Mouse (Mus musculus) olfactory bulb, adult 2 months (tissue): ENCODE data around the gene Fstl5. TPM values are rescaled to one million over a fixed set of nuclear protein-coding genes. Genes with fewer than 3 reads are reported as not detected.

ENCODE experiments used
- H3K27ac ChIP-seq: fragments of 200-500 bp; 2 replicates; pipeline ENCODE4 v1.5.1; 2012; ENCODE audit warnings: low read depth, low read length; ENCODE audit not compliant: insufficient read depth
- H3K4me1 ChIP-seq: fragments of 200-500 bp; 2 replicates; pipeline ENCODE4 v1.6.1; 2012; ENCODE audit warnings: low read length; ENCODE audit not compliant: control insufficient read depth, insufficient read depth
- H3K4me3 ChIP-seq: fragments of 200-500 bp; 2 replicates; pipeline ENCODE4 v1.5.1; 2012; ENCODE audit warnings: mild to moderate bottlenecking, low read depth, low read length, moderate library complexity; ENCODE audit not compliant: insufficient read depth
- CTCF ChIP-seq: fragments of 200-500 bp; IDR thresholded peaks from 2 replicates; pipeline ENCODE4 v1.5.1; 2012; ENCODE audit warnings: low read depth, mild to moderate bottlenecking, low read length, moderate library complexity; ENCODE audit not compliant: insufficient read depth
- POLR2A ChIP-seq: fragments of 200-500 bp; IDR thresholded peaks from 2 replicates; pipeline ENCODE4 v1.6.1; 2012; ENCODE audit warnings: mild to moderate bottlenecking, low read depth, low read length, moderate library complexity; ENCODE audit not compliant: insufficient read depth
- WGBS: fragments of 180-500 bp; shearing (Covaris S2); methylation state at CpG from one replicate; pipeline ENCODE4 v1.1.7; 2018; 5-methylcytosine and 5-hydroxymethylcytosine counted together
- polyA plus RNA-seq: library from polyadenylated mRNA; stranded (reverse); fragments of >200 nt; gene quantifications from 2 replicates; pipeline ENCODE4 v1.2.4, GENCODE M21; 2012; ENCODE audit warnings: low replicate concordance; ENCODE audit not compliant: missing spikeins, insufficient read depth, insufficient read length

The Fstl5 gene
- polyA plus RNA-seq, 1 experiment, result not detected

DNA sequence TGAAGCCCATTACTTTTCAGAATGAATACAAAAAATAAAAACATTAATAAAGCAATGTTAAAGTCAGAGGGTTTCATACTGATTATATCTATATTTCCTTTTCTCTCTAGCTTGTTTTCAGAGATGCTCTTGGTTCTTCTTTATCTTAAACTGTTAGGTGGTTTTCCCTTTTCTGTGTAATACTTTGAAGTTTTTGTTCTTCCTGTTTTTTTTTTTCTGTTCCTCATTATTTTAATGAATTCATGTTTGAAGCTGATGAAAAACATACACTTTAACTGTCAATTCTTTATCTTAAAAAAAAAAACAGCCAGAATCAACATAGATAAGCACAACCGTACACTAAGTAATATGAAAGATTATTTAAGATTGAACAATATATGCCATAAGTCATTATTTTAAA is 218.9 kb downstream of the Fstl5 start:
- TF ChIP-seq POLR2A (no peak), CTCF (no peak)
- no peak overlapping the region for H3K27ac ChIP-seq
- no peaks in the 10 kb centered on the region for H3K4me1 ChIP-seq
- WGBS, result 94% methylated on average over 1 of the region's 1 CpGs
- H3K4me3 ChIP-seq, result no peak overlapping the region

GRCm38 (mm10) chr3:76294394-76294793 is 220.3 kb downstream of the Fstl5 start:
- Histone ChIP-seq H3K4me3 (no peak overlapping the region), H3K27ac (no peak overlapping the region), H3K4me1 (no peaks in the 10 kb centered on the region)
- no peak for TF ChIP-seq CTCF
- no peak for TF ChIP-seq POLR2A
- 11% methylated on average over 1 of the region's 1 CpGs for WGBS

DNA sequence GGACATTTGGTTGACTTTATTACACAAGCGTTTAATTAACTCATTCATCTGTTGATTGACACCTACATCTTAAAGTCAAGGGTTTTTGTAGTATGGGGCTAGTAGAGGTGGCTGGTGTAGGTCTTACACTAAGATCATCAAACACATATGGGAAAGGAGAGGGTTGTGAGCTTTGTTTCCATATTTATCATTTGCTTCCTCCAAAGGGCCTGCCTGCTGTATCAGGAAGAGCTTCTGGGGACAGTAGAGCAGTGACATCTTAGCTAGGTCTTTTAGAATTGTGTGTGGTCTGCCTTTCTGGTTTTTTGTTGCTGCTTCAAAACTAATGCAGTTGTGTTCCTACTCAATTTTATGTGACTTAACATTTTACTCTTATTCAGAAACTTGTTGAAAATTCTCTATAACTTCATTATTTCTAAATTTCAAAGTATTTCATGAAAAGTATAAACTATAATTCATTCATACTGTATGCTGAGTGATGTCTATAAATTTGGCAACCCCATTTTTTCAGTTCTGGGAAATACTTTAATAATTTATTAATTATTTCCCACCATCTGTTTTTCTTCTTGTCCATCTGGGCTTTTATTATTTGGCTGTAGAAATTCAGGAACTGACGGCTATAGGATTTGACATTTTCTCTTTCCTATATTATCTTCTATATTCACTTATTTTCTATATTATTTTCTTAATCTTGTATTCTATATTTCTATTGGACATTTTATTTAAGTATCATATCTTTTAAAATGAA is 227.1 kb downstream of the Fstl5 start:
- Histone ChIP-seq H3K27ac (no peak overlapping the region), H3K4me1 (no peaks in the 10 kb centered on the region), H3K4me3 (no peak overlapping the region)
- TF ChIP-seq CTCF (no peak), POLR2A (no peak)
- 91% methylated on average over 2 of the region's 2 CpGs for WGBS

GRCm38 (mm10) chr3:76316991-76317390 is 242.9 kb downstream of the Fstl5 start:
- TF ChIP-seq CTCF (no peak), POLR2A (no peak)
- no peak overlapping the region for H3K4me3 ChIP-seq
- 93% methylated on average over 3 of the region's 3 CpGs for WGBS

GRCm38 (mm10) chr3:76319531-76319930 is 245.5 kb downstream of the Fstl5 start:
- WGBS, result 95% methylated on average over 4 of the region's 4 CpGs

More at GRCm38 (mm10) chr3:76316991-76317390, 242.9 kb downstream of the Fstl5 start:
- Histone ChIP-seq H3K27ac (no peak overlapping the region), H3K4me1 (no peaks in the 10 kb centered on the region)

GRCm38 (mm10) chr3:76322431-76322830 is 248.4 kb downstream of the Fstl5 start:
- Histone ChIP-seq H3K4me1 (no peaks in the 10 kb centered on the region), H3K4me3 (no peak overlapping the region), H3K27ac (no peak overlapping the region)
- 69% methylated on average over 1 of the region's 1 CpGs for WGBS
- TF ChIP-seq POLR2A (no peak), CTCF (no peak)

More at GRCm38 (mm10) chr3:76319531-76319930, 245.5 kb downstream of the Fstl5 start:
- no peaks in the 10 kb centered on the region for H3K4me1 ChIP-seq
- TF ChIP-seq CTCF (no peak), POLR2A (no peak)
- no peak overlapping the region for H3K4me3 ChIP-seq
- H3K27ac ChIP-seq, result no peak overlapping the region

GRCm38 (mm10) chr3:76336922-76337321 is 262.9 kb downstream of the Fstl5 start:
- WGBS, result 86% methylated on average over 4 of the region's 4 CpGs
- Histone ChIP-seq H3K4me3 (no peak overlapping the region), H3K27ac (no peak overlapping the region), H3K4me1 (no peaks in the 10 kb centered on the region)
- TF ChIP-seq CTCF (no peak), POLR2A (no peak)

DNA sequence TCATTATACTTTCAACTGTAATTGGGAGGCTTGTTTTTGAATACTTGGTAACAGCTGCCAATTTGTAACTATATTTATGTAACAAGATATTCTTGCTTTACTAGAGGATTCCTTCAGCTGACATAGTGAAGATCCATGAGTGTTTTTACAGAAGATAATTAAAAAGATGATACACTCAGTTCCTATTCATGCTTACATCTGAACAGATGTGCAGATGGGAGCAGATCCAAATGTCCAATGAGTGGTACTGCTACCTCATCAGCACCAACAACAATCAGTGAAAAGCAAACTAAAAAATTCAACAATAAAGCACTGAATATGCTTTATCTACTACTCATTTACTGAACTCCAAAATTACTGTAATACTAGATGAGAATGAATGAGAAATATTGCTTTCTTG is 292.9 kb downstream of the Fstl5 start:
- no peak overlapping the region for H3K4me3 ChIP-seq
- H3K27ac ChIP-seq, result no peak overlapping the region
- H3K4me1 ChIP-seq, result no peaks in the 10 kb centered on the region
- TF ChIP-seq POLR2A (no peak), CTCF (no peak)

DNA sequence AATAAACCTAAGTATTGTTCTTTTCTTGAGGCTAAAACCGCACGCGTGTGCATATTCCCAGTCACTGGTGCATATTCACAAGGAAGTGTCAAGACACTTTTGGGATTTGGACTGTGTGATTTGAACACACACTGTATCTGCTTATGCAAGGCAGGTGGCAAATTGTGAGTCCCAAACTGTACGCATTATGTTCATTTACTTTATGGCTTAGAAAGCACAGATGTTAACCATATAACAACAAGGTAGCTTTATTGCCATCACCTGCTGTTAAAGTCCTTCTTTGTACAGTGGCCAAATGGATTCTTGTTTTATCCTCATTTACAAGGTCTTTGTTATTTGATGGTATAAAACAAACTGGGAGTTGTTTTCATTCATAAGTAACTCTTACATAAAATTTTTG is 295.8 kb downstream of the Fstl5 start:
- Histone ChIP-seq H3K27ac (no peak overlapping the region), H3K4me1 (no peaks in the 10 kb centered on the region), H3K4me3 (no peak overlapping the region)
- TF ChIP-seq CTCF, result no peak
- no peak for TF ChIP-seq POLR2A
- 93% methylated on average over 4 of the region's 4 CpGs for WGBS
